Mouse (Mus musculus) MEL-GATA-1-ER (cell line): Measurements from ENCODE around the gene Pecam1.
A peak's percentile ranks its signal among the peaks of the same experiment; 100 is the strongest.
"Not testable (repeated sequence)": the region's sequence is repeated elsewhere in the genome, so short reads cannot be mapped to it uniquely, and the experiment has no call there.

Experiments used
- DNase-seq: peaks from one replicate; pipeline ENCODE4 v3.0.0-alpha.2; 2012; ENCODE audit warnings: low read depth; ENCODE audit errors: extremely low read depth

The Pecam1 gene

DNA sequence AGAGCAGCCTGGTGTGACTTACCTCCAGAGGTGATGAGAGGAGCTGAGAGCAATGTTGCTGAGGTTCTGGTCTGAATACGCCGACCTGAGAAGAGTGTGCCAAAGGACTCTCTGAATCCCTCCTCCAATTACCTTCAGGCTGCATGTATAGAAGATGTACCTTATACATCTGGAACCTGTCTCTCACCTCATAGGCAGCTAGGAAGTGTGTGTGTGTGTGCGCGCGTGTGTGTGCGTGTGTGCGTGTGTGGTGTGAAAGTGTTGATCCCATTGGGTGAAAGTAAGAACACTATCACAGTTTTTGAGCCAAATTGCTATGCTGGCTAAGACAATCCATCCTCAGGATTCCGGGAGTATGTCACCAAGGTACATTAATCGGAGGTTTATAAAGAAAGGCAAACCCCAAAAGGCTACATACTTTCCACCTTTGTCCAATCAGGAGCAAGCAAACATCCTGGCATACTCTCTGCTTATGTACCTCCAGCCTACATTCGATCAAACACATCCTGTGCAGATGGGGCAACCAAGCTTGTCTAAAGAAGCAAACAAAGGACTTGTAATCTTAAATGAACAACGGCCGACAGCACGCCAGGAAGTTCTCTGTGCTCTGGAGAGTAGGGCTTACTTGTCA lies at the start of gene Pecam1:
Gene Pecam1, minus strand, starts transcription at position 508 of the 631 bp plus-strand sequence.
- DNase-seq, result no peak

GRCm38 (mm10) chr11:106795679-106796078 lies 45.3 kb upstream of the Pecam1 start:
- peak; percentile 20 for DNase-seq

GRCm38 (mm10) chr11:106793846-106794245 lies 43.4 kb upstream of the Pecam1 start:
- DNase-seq, result no peak

GRCm38 (mm10) chr11:106789649-106790048 lies 39.2 kb upstream of the Pecam1 start:
- DNase-seq, result peak; percentile 23

DNA sequence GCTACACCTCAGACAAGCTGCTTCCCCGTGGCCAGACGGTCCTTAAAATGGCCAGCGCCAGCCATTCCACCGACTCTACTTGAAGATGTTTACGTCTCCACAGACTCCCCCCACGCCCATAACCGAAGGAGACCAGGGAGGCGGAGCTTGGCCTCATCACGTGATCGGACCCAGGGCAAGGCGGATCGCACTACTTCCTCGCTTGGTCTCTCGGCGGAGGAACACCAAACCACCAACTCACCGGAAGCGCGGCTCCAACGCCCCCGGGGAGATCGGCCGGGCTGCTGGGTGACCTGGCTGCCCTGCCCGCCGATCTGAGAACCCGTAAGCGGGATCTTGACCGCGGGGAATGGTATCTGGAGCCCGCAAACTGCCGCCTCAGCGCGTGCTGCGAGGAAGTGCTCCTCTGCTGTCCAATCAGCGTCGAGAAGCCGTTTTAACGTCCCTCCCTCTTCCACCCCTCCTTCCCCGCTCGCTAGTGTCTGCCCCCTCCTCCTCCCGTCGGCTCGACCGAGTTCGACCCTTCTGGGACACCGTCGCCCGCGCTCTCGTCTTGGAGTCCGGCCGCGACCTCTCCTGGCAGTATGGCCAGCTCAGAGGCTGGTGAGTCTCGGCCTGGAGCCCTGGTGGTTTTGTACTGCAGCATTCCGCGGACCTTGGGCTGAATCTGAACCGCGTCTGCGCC lies 38.5 kb upstream of the Pecam1 start, which contains the start of the genes Ddx5 and Cep95:
Gene Ddx5, minus strand, starts transcription at position 411 of the 685 bp plus-strand sequence.
Gene Cep95, plus strand, starts transcription at position 478 of the 685 bp plus-strand sequence.
- peak; percentile 93 for DNase-seq

- DNase-seq, result peak; percentile 61
These were observed 37.8 kb upstream of the Pecam1 start for GRCm38 (mm10) chr11:106788026-106788774.

- DNase-seq, result peak; percentile 71
These were observed 37.0 kb upstream of the Pecam1 start for GRCm38 (mm10) chr11:106787131-106788025.

GRCm38 (mm10) chr11:106785043-106785442 lies 34.6 kb upstream of the Pecam1 start:
- no peak for DNase-seq

DNA sequence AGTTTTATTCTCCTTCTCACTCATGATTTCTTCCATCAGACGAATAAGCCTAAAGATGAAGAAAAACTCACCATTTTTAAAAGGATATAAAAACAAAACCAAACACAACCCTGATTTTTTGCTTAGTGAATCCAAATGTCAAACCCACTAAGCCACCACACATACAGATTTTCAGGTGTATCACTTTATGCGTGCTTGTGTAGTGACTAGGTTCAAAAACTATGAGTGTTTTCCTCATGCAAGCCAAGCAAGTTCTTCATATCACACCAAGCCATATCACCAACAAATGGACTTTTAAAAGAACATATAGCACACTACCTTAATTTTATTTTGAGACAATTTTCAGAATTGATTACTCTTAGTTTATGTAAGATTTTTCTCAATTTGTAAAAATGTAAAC lies 34.0 kb upstream of the Pecam1 start:
- DNase-seq, result no peak

DNA sequence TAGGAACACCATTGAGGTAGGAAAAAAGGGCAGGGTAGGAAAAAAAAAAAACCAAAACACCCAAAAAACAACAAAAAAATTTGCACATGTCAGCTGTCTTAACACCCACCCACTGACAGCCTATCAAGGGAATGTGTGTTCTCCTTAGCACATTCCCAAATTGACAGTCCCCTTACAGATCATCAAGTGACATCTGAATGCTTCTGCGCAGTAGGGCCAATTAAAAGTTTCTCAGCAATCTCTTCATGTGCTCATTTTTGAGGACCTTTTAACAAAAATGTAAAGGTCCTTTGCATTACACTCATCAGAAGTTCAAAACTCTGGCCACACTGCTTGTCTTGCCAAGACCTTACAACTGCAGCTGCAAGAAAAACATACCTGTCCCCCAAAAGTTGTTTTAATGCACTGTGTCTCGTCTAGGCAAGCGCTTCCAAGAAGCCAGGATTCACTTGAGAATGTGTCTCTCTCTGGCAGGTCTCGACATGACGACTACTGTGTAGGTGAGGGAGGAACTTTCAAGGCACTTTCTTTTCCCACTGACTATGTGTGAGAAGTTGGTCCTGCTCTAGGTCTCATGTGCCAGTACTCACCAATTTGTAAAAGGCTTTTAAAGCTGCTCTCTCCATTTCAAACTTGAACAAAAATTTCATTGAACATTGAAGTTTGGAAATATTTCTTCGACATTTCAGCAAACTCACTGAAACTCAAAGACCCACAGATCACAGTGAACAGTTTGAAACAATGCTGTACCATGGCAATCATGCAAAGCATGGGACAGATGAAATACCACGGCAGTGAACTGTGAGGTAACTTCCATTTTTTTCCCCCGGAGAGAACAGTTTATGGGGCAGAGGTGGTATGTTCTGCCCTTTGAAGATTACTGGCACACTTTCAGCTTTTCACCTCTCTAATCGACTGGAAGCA lies 32.7 kb upstream of the Pecam1 start:
- DNase-seq, result no peak

DNA sequence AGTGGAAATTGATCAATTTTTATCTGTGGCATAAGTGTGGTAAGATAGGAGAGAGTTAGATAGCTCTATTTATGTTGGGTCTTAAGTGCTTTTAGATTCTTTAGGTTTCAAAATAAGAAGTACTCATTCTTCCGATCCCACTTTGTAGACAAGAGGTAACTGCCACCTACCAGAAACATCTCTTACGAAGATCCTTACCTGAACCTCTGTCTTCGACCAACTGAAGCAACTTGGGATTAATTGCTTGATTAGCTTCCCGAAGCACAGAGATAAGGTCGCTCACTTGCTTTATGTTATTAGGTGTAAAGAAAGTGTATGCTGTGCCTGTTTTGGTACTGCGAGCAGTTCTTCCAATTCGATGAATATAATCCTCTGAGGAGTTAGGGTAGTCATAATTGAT lies 31.8 kb upstream of the Pecam1 start:
- not testable (repeated sequence) for DNase-seq

GRCm38 (mm10) chr11:106780590-106781220 lies 30.3 kb upstream of the Pecam1 start:
- no peak for DNase-seq

DNA sequence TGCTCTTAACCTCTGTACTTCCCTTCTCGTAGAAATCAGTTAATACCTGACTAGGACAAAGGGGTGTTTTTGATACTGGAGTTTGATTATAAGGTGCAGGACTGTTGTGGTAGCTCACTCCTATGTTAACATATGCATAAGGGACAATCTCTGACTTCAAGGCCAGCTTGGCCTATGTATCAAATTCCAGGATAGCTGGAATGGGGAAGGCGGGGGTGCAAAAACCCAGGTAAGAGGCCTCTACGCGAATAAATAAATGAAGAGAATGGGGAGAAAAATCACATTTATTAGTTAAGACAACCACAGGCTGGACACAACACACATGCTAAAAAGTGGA lies 29.6 kb upstream of the Pecam1 start:
- DNase-seq, result no peak

- peak; percentile 86 for DNase-seq
These were observed 29.1 kb upstream of the Pecam1 start, which contains the start of gene Polg2 for GRCm38 (mm10) chr11:106779388-106780088. TSS of gene Polg2 (minus strand) at chr11:106779537.

DNA sequence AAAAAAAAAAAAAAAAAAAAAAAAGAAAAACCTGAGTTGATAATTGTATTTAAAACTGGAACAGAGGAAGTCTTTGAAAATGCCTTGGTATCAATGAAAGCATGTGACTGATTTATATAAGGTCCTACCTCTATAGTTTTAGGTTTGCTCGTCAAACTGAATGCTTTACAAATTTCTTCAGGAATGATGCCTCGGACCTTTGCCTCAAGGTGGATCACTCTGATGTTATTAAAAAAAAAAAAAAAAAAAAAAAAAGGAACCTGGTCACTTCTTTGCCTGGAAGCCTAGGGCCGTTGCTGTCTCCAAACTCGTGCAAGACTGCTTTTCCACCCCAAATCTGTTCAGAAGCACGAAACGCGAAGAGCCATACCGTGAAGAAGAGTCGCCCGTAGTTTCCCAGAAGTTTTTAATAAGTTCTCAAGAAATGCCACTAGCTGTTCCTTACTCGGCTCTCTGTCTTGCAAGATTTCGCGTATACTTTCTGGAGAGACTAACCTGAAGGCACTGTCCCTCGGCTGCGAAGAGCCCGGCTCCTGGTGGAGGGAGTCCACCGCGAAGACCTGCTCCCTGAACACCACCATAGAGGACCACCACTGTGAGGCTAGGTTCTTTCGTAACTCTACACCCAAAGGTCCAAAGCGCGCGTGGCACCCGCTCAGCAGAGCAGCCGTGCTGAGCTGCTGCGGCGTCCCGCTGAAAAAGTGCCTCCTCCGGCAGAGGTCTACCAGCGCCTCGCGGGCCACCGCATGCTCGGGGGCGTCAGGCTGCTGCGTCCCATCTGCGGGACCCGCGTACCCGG lies 28.4 kb upstream of the Pecam1 start:
- DNase-seq, result peak; percentile 52

DNA sequence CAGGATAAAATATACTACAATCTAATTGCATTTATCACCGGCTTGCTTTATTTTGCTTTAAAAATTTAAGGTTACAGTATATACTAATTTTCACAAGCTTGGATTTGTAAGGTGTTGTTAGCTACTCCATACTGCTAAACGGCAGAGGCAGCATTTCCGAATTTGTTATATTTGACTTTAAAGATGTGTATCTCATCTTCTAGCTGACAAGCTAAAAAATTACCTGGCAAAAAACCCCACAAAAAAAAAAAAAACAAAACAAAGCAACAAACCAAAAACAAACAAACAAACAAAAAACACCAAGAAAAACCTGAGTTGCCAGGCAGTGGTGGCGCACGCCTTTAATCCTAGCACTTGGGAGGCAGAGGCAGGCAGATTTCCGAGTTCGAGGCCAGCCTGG lies 27.7 kb upstream of the Pecam1 start:
- no peak for DNase-seq

GRCm38 (mm10) chr11:106777395-106777794 lies 27.0 kb upstream of the Pecam1 start:
- no peak for DNase-seq

DNA sequence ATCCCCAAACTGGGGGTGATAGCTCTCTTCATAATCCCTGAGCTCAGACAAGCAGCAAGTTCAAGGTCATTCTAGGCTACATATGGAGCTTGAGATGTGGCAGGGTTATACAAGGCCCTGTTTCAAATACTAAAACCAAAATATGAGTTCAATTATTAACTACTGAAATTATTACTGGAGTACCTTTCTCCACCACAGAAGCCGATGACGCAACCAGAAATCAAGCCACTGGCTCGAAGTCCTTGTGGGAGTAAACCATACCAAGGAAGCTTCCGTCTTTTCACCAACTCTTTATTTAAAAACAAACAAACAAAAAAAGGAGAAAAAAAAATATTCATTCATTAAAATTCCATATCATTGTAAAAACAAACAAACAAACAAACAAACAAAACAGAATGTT lies 26.5 kb upstream of the Pecam1 start:
- no peak for DNase-seq
